Mouse (Mus musculus) stomach, postnatal 0 days (tissue): ENCODE measurements at regions not wholly inside any gene's neighbourhood (a gene's known extent, or its start where the extent isn't known, plus 50 kb on each side); places are given as distances from the start of the nearest gene placed in this dataset.

ENCODE experiments used
- CTCF ChIP-seq: IDR thresholded peaks from 2 replicates; pipeline ENCODE4 v1.5.1; 2016; ENCODE audit warnings: antibody characterized with exemption, low read depth, mild to moderate bottlenecking, moderate library complexity
- EP300 ChIP-seq: optimal IDR thresholded peaks from 2 replicates; pipeline ENCODE3; 2016; ENCODE audit warnings: antibody characterized with exemption

DNA sequence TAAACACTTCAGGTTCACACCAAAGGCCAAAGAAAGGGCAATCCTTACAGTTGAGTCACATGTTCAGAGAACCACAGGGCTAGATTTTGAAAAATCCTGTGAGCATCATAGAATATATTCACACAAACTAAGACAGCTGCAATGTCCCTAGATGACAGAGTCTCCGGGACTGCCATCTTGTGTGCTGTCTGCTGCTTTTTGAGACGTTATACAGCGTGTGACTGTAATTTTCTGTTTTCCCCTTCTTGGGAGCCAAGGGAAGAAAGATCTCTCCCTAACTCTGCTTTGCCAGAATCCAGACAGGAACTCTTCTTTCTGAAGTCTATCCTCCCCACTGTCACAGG, 109.1 kb upstream of the Arhgap5 start:
- TF ChIP-seq CTCF (no peak), EP300 (no peak)
